Mouse (Mus musculus): ENCODE results near the gene Gm49325. TPM values are rescaled to one million over a fixed set of nuclear protein-coding genes. Genes with fewer than 3 reads are reported as not detected.
A peak's percentile ranks its signal among the peaks of the same experiment; 100 is the strongest.

The Gm49325 gene
- polyA plus RNA-seq, 1 experiment from 2014 or later: 13.1 TPM

DNA sequence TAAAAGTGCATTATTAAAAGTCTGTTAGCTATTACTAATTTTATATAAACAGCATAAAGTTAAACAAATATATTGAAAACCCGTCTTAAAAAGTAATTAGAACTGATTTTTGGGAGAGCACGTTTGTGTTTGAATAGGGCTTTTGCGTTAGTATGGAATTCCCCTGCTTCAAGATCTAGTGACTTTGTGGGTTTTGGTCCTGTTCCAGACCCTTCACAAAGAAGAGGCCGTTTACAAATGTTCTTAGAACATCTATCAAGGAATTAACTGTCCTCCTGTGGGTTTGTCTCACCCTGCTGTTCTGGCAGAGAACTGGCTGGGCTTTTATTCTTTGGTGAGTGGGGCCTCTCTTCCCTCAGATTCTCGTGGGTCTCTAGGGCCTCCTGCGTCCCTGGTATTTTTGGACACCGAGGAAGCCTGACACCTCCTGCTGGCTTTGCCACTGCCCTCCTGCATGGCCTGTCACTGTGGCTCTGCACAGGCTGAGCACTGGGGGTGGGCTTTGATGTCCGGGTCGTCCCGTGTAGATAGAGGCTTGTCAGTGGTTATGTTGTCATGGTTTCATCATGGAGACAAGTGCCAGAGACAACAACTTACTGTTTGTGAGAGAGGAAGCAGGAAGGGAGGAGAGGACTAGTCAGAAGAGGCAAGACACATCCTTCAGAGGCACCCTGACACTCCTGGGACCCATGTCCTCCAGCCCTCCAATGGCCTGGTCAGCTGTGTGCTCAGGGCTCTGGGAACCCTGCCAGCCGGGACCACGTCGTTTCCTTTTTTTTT is 28.6 kb downstream of the Gm49325 start:
- peak; percentile 56 for DNase-seq (ENCODE audit: low spot score)
- no peak for TF ChIP-seq CTCF (IDR thresholded peaks at IDR 0.05; ENCODE audit: low read depth)
- H3K27ac ChIP-seq: no peak overlapping the region

DNA sequence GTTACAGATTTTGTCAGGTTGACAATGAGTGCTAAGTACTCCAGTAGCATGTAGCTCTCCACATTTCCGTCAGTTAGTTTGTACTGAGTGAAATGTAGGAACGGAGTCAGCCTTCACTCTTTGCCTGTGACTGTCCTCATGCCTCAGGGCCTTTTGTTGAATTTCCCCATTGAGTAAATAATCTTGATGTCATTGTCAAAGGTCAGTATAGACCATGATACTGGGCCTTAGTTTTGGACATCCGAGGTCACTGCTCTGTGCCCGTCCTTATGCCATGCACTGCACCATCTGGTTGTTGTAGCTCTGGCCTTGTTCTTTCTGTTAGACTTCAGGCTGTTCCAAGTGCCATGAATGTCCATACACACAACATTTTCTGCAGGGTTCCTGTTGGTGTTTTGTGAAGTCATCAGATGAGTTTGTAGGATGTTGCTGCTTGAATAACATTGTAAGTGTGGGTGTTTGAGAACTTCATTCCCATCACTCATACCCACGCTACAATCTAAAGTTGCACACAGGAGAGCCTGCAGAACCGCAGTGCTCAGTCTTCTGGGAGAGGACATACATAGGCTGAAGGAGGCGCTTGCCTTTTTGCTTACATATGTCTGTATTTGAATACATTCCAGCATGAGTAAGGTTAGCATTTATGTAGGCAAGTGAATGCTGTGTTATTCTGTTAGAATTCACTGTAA is 30.4 kb downstream of the Gm49325 start:
- no peak for ATAC-seq (replicated peaks; ENCODE audit: low FRiP score, low read depth)
- no peak for TF ChIP-seq CTCF (IDR thresholded peaks at IDR 0.05; ENCODE audit: low read depth)
- H3K9ac ChIP-seq (ENCODE audit: low read depth, low read length): no peak overlapping the region
- no peaks in the 10 kb centered on the region for H3K9me3 ChIP-seq (replicated peaks; ENCODE audit: low read length)
- 94% methylated on average over 7 of the region's 7 CpGs for WGBS
- no peaks in the 10 kb centered on the region for H3K4me1 ChIP-seq (replicated peaks; ENCODE audit: insufficient read depth, low read length)
- H3K4me2 ChIP-seq (ENCODE audit: low read length): no peak overlapping the region
- H3K4me3 ChIP-seq (replicated peaks; ENCODE audit: low read depth, low read length): no peak overlapping the region
- H3K27me3 ChIP-seq (ENCODE audit: insufficient read depth, low read length): no peaks in the 10 kb centered on the region
- DNase-seq (ENCODE audit: low spot score): no peak
- no peak overlapping the region for H3K27ac ChIP-seq
- peaks cover 29% of the 10 kb centered on the region for H3K36me3 ChIP-seq (ENCODE audit: insufficient read depth, low read length)

More for the DNA sequence above, 28.6 kb downstream of the Gm49325 start:
- Histone ChIP-seq H3K4me3 (replicated peaks; ENCODE audit: low read depth, low read length) (no peak overlapping the region), H3K36me3 (ENCODE audit: insufficient read depth, low read length) (peaks cover 28% of the 10 kb centered on the region), H3K9me3 (replicated peaks; ENCODE audit: low read length) (no peaks in the 10 kb centered on the region), H3K4me2 (ENCODE audit: low read length) (no peak overlapping the region), H3K27me3 (ENCODE audit: insufficient read depth, low read length) (no peaks in the 10 kb centered on the region), H3K9ac (ENCODE audit: low read depth, low read length) (no peak overlapping the region), H3K4me1 (replicated peaks; ENCODE audit: insufficient read depth, low read length) (no peaks in the 10 kb centered on the region)
- WGBS: 50% methylated on average over 13 of the region's 13 CpGs
- ATAC-seq (replicated peaks; ENCODE audit: low FRiP score, low read depth): 0 out of 2 replicates have a peak, but pooled peaks have one; percentile 43

DNA sequence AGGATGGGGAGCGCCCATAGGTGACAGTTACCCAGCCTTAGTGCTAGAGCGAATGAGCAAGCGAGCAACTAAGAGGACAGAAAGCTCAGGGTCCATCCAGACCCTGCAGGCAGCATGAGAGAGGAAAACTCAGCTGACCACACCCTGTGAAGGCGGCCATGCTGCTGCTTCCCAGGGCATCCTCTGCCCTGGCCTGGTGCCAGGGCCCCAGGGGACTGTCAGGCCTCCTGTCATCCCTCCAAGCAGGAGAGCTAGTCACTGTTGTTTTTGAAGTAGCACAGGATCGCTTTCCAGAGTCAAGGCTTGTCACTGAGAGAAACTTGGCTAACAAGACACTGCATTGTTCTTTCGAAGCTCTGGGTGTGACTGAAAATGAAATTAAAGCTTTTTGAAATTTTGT is 33.0 kb downstream of the Gm49325 start:
- no peak overlapping the region for H3K9ac ChIP-seq (ENCODE audit: low read depth, low read length)
- DNase-seq (ENCODE audit: low spot score) (peak; percentile 20), ATAC-seq (replicated peaks; ENCODE audit: low FRiP score, low read depth) (no peak)
- H3K4me3 ChIP-seq (replicated peaks; ENCODE audit: low read depth, low read length): no peak overlapping the region
- H3K27me3 ChIP-seq (ENCODE audit: insufficient read depth, low read length): no peaks in the 10 kb centered on the region
- no peak for TF ChIP-seq CTCF (IDR thresholded peaks at IDR 0.05; ENCODE audit: low read depth)
- H3K4me1 ChIP-seq (replicated peaks; ENCODE audit: insufficient read depth, low read length): no peaks in the 10 kb centered on the region
- H3K36me3 ChIP-seq (ENCODE audit: insufficient read depth, low read length): peaks cover 45% of the 10 kb centered on the region
- 75% methylated on average over 6 of the region's 6 CpGs for WGBS
- H3K9me3 ChIP-seq (replicated peaks; ENCODE audit: low read length): no peaks in the 10 kb centered on the region
- no peak overlapping the region for H3K4me2 ChIP-seq (ENCODE audit: low read length)
- H3K27ac ChIP-seq: no peak overlapping the region

DNA sequence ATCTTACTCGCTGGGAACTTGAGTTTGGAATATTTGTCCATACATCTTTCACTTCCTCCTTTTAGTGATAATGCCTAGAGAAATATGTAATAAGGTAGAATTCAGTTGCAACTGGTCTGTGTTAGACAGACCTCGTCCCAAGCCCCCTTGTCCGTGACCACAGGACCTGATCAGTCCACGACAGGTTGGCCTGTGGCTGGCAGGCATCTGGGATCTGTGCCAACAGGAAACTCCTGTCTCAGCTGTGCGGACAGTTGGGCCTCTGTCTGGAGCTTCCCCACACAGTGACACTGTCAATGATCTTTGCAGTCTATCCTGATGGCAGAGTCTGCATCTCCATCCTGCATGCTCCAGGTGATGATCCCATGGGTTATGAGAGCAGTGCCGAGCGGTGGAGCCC is 37.2 kb downstream of the Gm49325 start:
- peaks cover 55% of the 10 kb centered on the region for H3K36me3 ChIP-seq (ENCODE audit: insufficient read depth, low read length)
- DNase-seq (ENCODE audit: low spot score) (no peak), ATAC-seq (replicated peaks; ENCODE audit: low FRiP score, low read depth) (no peak)
- H3K4me3 ChIP-seq (replicated peaks; ENCODE audit: low read depth, low read length): no peak overlapping the region
- no peak for TF ChIP-seq CTCF (IDR thresholded peaks at IDR 0.05; ENCODE audit: low read depth)
- no peaks in the 10 kb centered on the region for H3K27me3 ChIP-seq (ENCODE audit: insufficient read depth, low read length)
- H3K4me2 ChIP-seq (ENCODE audit: low read length): no peak overlapping the region
- H3K4me1 ChIP-seq (replicated peaks; ENCODE audit: insufficient read depth, low read length): no peaks in the 10 kb centered on the region
- H3K9ac ChIP-seq (ENCODE audit: low read depth, low read length): no peak overlapping the region
- H3K27ac ChIP-seq: no peak overlapping the region
- 68% methylated on average over 7 of the region's 7 CpGs for WGBS
- H3K9me3 ChIP-seq (replicated peaks; ENCODE audit: low read length): no peaks in the 10 kb centered on the region

DNA sequence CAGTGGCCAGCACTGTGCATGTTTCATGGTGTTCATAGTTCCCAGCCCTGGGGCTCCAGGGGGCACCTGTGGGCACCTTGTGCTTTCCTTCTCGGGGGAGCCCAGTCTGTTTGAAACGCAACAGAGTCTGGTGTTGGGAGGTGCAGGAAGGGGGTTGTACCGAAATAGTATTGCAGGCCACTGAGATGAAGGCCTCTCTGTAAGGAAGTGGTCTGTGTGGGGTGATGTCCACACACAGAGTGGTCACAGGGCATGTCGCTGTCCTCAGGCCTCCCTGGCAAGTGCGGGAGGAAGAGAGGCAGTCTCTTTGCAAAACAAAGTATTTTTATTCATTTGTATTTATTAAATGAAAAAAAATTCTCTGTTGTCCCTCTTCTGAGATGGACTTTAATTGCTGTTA is 39.6 kb downstream of the Gm49325 start:
- H3K4me1 ChIP-seq (replicated peaks; ENCODE audit: insufficient read depth, low read length): no peaks in the 10 kb centered on the region
- no peak overlapping the region for H3K27ac ChIP-seq
- no peak overlapping the region for H3K4me2 ChIP-seq (ENCODE audit: low read length)
- peaks cover 48% of the 10 kb centered on the region for H3K36me3 ChIP-seq (ENCODE audit: insufficient read depth, low read length)
- H3K27me3 ChIP-seq (ENCODE audit: insufficient read depth, low read length): no peaks in the 10 kb centered on the region
- H3K9me3 ChIP-seq (replicated peaks; ENCODE audit: low read length): no peaks in the 10 kb centered on the region
- H3K4me3 ChIP-seq (replicated peaks; ENCODE audit: low read depth, low read length): no peak overlapping the region
- no peak overlapping the region for H3K9ac ChIP-seq (ENCODE audit: low read depth, low read length)
- 90% methylated on average over 5 of the region's 5 CpGs for WGBS
- DNase-seq (ENCODE audit: low spot score) (no peak), ATAC-seq (replicated peaks; ENCODE audit: low FRiP score, low read depth) (no peak)
- TF ChIP-seq CTCF (IDR thresholded peaks at IDR 0.05; ENCODE audit: low read depth): no peak

DNA sequence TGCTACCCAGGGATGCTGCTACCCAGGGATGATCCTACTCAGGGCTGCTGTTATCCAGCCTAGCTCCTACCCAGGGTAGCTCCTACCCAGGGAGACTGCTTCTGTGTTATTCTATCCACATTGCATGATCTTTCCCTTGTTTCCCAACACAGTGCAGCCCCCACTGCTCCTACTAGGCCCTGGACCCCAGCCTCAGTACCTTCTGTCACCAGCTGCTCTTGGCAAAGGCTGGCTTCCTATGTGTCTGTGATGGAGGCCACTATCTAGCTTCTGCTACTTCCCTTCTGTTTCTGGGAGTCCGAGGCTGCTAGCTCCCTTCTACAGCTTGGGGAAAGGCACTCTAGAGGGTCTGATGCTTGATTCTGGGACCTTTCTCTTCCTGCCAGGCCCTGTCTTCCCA is 41.5 kb downstream of the Gm49325 start:
- Histone ChIP-seq H3K27ac (no peak overlapping the region), H3K4me1 (replicated peaks; ENCODE audit: insufficient read depth, low read length) (no peaks in the 10 kb centered on the region), H3K9me3 (replicated peaks; ENCODE audit: low read length) (no peaks in the 10 kb centered on the region), H3K4me3 (replicated peaks; ENCODE audit: low read depth, low read length) (no peak overlapping the region), H3K4me2 (ENCODE audit: low read length) (no peak overlapping the region), H3K36me3 (ENCODE audit: insufficient read depth, low read length) (peaks cover 35% of the 10 kb centered on the region), H3K9ac (ENCODE audit: low read depth, low read length) (no peak overlapping the region), H3K27me3 (ENCODE audit: insufficient read depth, low read length) (no peaks in the 10 kb centered on the region)
- WGBS: 84% methylated on average over 1 of the region's 1 CpGs
- TF ChIP-seq CTCF (IDR thresholded peaks at IDR 0.05; ENCODE audit: low read depth): no peak
- ATAC-seq (replicated peaks; ENCODE audit: low FRiP score, low read depth) (no peak), DNase-seq (ENCODE audit: low spot score) (no peak)

All from kidney, postnatal 0 days (tissue).